Mouse (Mus musculus): ENCODE results near the gene Nmur1. TPM values are rescaled to one million over a fixed set of nuclear protein-coding genes. Genes with fewer than 3 reads are reported as not detected.

The Nmur1 gene
- total and polyA plus RNA-seq, 3 experiments = not detected

DNA sequence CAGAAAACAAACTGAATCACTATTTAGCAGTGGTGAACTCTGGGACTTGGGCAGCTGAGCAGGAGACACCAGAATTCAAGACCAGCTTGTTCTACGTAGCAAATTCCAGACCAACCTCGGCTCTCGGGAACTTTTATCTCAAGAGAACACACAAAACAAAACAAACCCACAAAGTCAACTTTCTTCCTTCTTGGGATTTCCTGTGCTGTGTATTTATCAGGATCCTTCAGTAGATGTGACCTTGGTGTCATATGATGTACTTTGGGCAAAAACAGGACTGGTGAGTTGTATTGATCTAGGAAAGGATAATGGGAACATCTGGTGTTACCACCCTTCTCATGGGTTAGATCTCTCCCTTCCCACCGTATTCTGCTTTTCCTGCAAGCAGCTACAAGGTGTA is 6.8 kb upstream of the Nmur1 start:
- Histone ChIP-seq H3K79me2 (ENCODE audit: control insufficient read depth, insufficient read depth, low read length, poor library complexity) (peaks cover 2% of the 10 kb centered on the region; the same call in 1 of the 2 replicates), H3K9ac (ENCODE audit: control insufficient read depth, low read depth, low read length, poor library complexity, severe bottlenecking) (no peak overlapping the region), H3K27me3 (ENCODE audit: control insufficient read depth in 1 of 2, insufficient read depth in 2 of 2, low read length in 2 of 2) (no peaks in the 10 kb centered on the region), H3K36me3 (ENCODE audit: control insufficient read depth in 1 of 2, insufficient read depth in 2 of 2, low read length in 2 of 2) (peaks cover 0 to 36% of the 10 kb centered on the region in 2 experiments; a peak in 2 of 4 replicates), H3K9me3 (replicated peaks; ENCODE audit: insufficient read depth, low read length) (no peaks in the 10 kb centered on the region), H3K4me1 (ENCODE audit: control insufficient read depth in 1 of 2, insufficient read depth in 2 of 2, low read length in 2 of 2) (peaks cover 12 to 46% of the 10 kb centered on the region in 2 experiments), H3K27ac (ENCODE audit: control insufficient read depth, low read depth, low read length) (0 out of 2 replicates have a peak overlapping the region, but pooled peaks have one; percentile 16), H3K4me3 (ENCODE audit: control insufficient read depth in 1 of 2, insufficient read depth in 1 of 2, low read depth in 2 of 2, low read length in 2 of 2) (no peak overlapping the region)
- TF ChIP-seq NELFE (IDR thresholded peaks at IDR 0.05; ENCODE audit: low read depth, low read length) (no peak), ZKSCAN1 (IDR thresholded peaks at IDR 0.05; ENCODE audit: low read depth, low read length) (no peak), EP300 (IDR thresholded peaks at IDR 0.05; ENCODE audit: low read depth in 1 of 2, low read length in 2 of 2) (peak in 1 of 2 experiments; percentile 51; a peak in 2 of 4 replicates), NRF1 (IDR thresholded peaks at IDR 0.05; ENCODE audit: insufficient read depth, low read depth, low read length, poor library complexity, severe bottlenecking) (no peak), GATA1 (IDR thresholded peaks at IDR 0.05; ENCODE audit: low read depth, low read length) (0 out of 2 replicates have a peak, but pooled peaks have one; percentile 32), ZMIZ1 (IDR thresholded peaks at IDR 0.05; ENCODE audit: low read depth, low read length) (no peak), TAL1 (IDR thresholded peaks at IDR 0.05; ENCODE audit: low read length) (peak; percentile 52), RCOR1 (IDR thresholded peaks at IDR 0.05; ENCODE audit: low read depth, low read length) (peak; percentile 36; the same call in 1 of the 2 replicates), ETS1 (IDR thresholded peaks at IDR 0.05; ENCODE audit: low read depth, low read length) (peak; percentile 62), SMC3 (IDR thresholded peaks at IDR 0.05; ENCODE audit: low read depth, low read length) (no peak), USF1 (IDR thresholded peaks at IDR 0.05; ENCODE audit: low read depth, low read length) (peak; percentile 46), SIN3A (IDR thresholded peaks at IDR 0.05; ENCODE audit: low read length) (0 out of 2 replicates have a peak, but pooled peaks have one; percentile 21), USF2 (IDR thresholded peaks at IDR 0.05; ENCODE audit: borderline replicate concordance in 1 of 2, insufficient read depth in 1 of 2, low read depth in 1 of 2, low read length in 2 of 2) (no peak), MYC (IDR thresholded peaks at IDR 0.05; ENCODE audit: low read depth, low read length) (no peak)
- peak; percentile 50 for DNase-seq (ENCODE audit: low read depth, low spot score)

GRCm38 (mm10) chr1:86430056-86430455 is 4.0 kb upstream of the Nmur1 start:
- no peaks in the 10 kb centered on the region for H3K9me3 ChIP-seq (replicated peaks; ENCODE audit: insufficient read depth, low read length)
- H3K36me3 ChIP-seq (ENCODE audit: control insufficient read depth in 1 of 2, insufficient read depth in 2 of 2, low read length in 2 of 2) = peaks cover 0 to 13% of the 10 kb centered on the region in 2 experiments; a peak in 2 of 4 replicates
- no peaks in the 10 kb centered on the region; the same call in 1 of the 2 replicates for H3K79me2 ChIP-seq (ENCODE audit: control insufficient read depth, insufficient read depth, low read length, poor library complexity)
- DNase-seq (ENCODE audit: low read depth, low spot score) = peak; percentile 92
- no peak overlapping the region for H3K27ac ChIP-seq (ENCODE audit: control insufficient read depth, low read depth, low read length)
- H3K4me1 ChIP-seq (ENCODE audit: control insufficient read depth in 1 of 2, insufficient read depth in 2 of 2, low read length in 2 of 2) = peaks cover 4 to 20% of the 10 kb centered on the region in 2 experiments
- H3K4me3 ChIP-seq (ENCODE audit: control insufficient read depth in 1 of 2, insufficient read depth in 1 of 2, low read depth in 2 of 2, low read length in 2 of 2) = no peak overlapping the region
- H3K27me3 ChIP-seq (ENCODE audit: control insufficient read depth in 1 of 2, insufficient read depth in 2 of 2, low read length in 2 of 2) = no peaks in the 10 kb centered on the region
- no peak overlapping the region for H3K9ac ChIP-seq (ENCODE audit: control insufficient read depth, low read depth, low read length, poor library complexity, severe bottlenecking)
- no peak for TF ChIP-seq POLR2AphosphoS5 (IDR thresholded peaks at IDR 0.05; ENCODE audit: borderline replicate concordance, low read depth, low read length)
- TF ChIP-seq UBTF (IDR thresholded peaks at IDR 0.05; ENCODE audit: borderline replicate concordance, insufficient read depth, low read depth, low read length) = no peak
- TF ChIP-seq SMC3 (IDR thresholded peaks at IDR 0.05; ENCODE audit: low read depth, low read length) = peak; percentile 79
- TF ChIP-seq SIN3A (IDR thresholded peaks at IDR 0.05; ENCODE audit: low read length) = peak; percentile 23; the same call in 1 of the 2 replicates
- no peak for TF ChIP-seq TAL1 (IDR thresholded peaks at IDR 0.05; ENCODE audit: low read length)
- TF ChIP-seq MYC (IDR thresholded peaks at IDR 0.05; ENCODE audit: low read depth, low read length) = no peak
- TF ChIP-seq MAX (IDR thresholded peaks at IDR 0.05; ENCODE audit: low read length) = no peak
- TF ChIP-seq KAT2A (conservative IDR thresholded peaks at IDR 0.05; ENCODE audit: low read depth, low read length) = no peak
- no peak for TF ChIP-seq ELF1 (IDR thresholded peaks at IDR 0.05; ENCODE audit: low read depth, low read length)
- no peak for TF ChIP-seq USF1 (IDR thresholded peaks at IDR 0.05; ENCODE audit: low read depth, low read length)
- peak; percentile 81 for TF ChIP-seq ZC3H11A (IDR thresholded peaks at IDR 0.05; ENCODE audit: low read depth, low read length)
- TF ChIP-seq TBP (IDR thresholded peaks at IDR 0.05; ENCODE audit: low read depth, low read length) = 0 out of 2 replicates have a peak, but pooled peaks have one; percentile 41
- TF ChIP-seq MXI1 (IDR thresholded peaks at IDR 0.05; ENCODE audit: low read depth, low read length) = no peak
- no peak for TF ChIP-seq MEF2A (IDR thresholded peaks at IDR 0.05; ENCODE audit: extremely low read depth, insufficient replicate concordance, low read depth, low read length, poor library complexity, severe bottlenecking)
- TF ChIP-seq ETS1 (IDR thresholded peaks at IDR 0.05; ENCODE audit: low read depth, low read length) = peak; percentile 19; the same call in 1 of the 2 replicates
- TF ChIP-seq MYB (IDR thresholded peaks at IDR 0.05; ENCODE audit: low read depth, low read length) = no peak
- TF ChIP-seq NELFE (IDR thresholded peaks at IDR 0.05; ENCODE audit: low read depth, low read length) = no peak
- TF ChIP-seq ZKSCAN1 (IDR thresholded peaks at IDR 0.05; ENCODE audit: low read depth, low read length) = no peak
- TF ChIP-seq EP300 (IDR thresholded peaks at IDR 0.05; ENCODE audit: low read depth in 1 of 2, low read length in 2 of 2) = no peak
- no peak for TF ChIP-seq ZMIZ1 (IDR thresholded peaks at IDR 0.05; ENCODE audit: low read depth, low read length)
- TF ChIP-seq RCOR1 (IDR thresholded peaks at IDR 0.05; ENCODE audit: low read depth, low read length) = no peak
- no peak for TF ChIP-seq CHD1 (IDR thresholded peaks at IDR 0.05; ENCODE audit: low read depth, low read length)
- TF ChIP-seq JUND (IDR thresholded peaks at IDR 0.05; ENCODE audit: low read depth, low read length) = 0 out of 2 replicates have a peak, but pooled peaks have one; percentile 15
- TF ChIP-seq GABPA (IDR thresholded peaks at IDR 0.05; ENCODE audit: low read depth, low read length) = no peak
